Comparison of ENCODE assay signal across 9 mouse cellular contexts in genomic region chr7:118252349-118252748, GRCm38 (mm10). TPM values are rescaled to one million over a fixed set of nuclear protein-coding genes. Genes with fewer than 3 reads are reported as not detected.
DNase-seq lines count a peak whose midpoint lies in the region; ATAC-seq and TF ChIP-seq lines count a peak whose summit lies in the region.
"Had no signal": no experiment of that assay in that cellular context is flagged by ENCODE, and none has a peak within 500 bp of the region (broad histone marks: within the 10 kb centered on the region; RNA-seq: fewer than 3 reads in every experiment).

No protein-coding gene starts in this region.

- 26% methylated on average over 4 of the region's 4 CpGs for WGBS in embryonic facial prominence, embryonic 14.5 days
- WGBS in forebrain, embryonic 14.5 days: 43% methylated on average over 4 of the region's 4 CpGs

- H3K27ac ChIP-seq in embryonic facial prominence, embryonic 14.5 days (replicated peaks; ENCODE audit: low read depth, low read length): no peak overlapping the region
- no peak overlapping the region for H3K27ac ChIP-seq in forebrain, embryonic 14.5 days (ENCODE audit: low read depth, low read length)
- H3K27ac ChIP-seq: limb, embryonic 13.5 days had no signal

- no peak overlapping the region for H3K9ac ChIP-seq in embryonic facial prominence, embryonic 14.5 days (ENCODE audit: low read depth, low read length)
- no peak overlapping the region for H3K9ac ChIP-seq in forebrain, embryonic 14.5 days (ENCODE audit: low read length)
- H3K9ac ChIP-seq: limb, embryonic 13.5 days had no signal

- intact Hi-C loops in heart, postnatal 36 days (cut with DNase I): no loop called here
- intact Hi-C loops in left cerebral cortex, postnatal 4 days (cut with DNase I): no loop called here

- peak; percentile 24 for TF ChIP-seq POLR2A in myocyte (IDR thresholded peaks at IDR 0.05; ENCODE audit: insufficient read length, low read depth)

- no peak for ATAC-seq in embryonic facial prominence, embryonic 14.5 days (ENCODE audit: low read depth)
- no peak for ATAC-seq in forebrain, embryonic 14.5 days

- no peaks in the 10 kb centered on the region for H3K36me3 ChIP-seq in embryonic facial prominence, embryonic 14.5 days (ENCODE audit: control insufficient read depth, insufficient read depth, low read length)
- H3K36me3 ChIP-seq in myocyte (ENCODE audit: control insufficient read depth, insufficient read depth): no peaks in the 10 kb centered on the region
- H3K36me3 ChIP-seq in forebrain, embryonic 14.5 days (ENCODE audit: control insufficient read depth, insufficient read depth, low read length): no peaks in the 10 kb centered on the region
- H3K36me3 ChIP-seq: limb, embryonic 13.5 days had no signal

- H3K27me3 ChIP-seq in embryonic facial prominence, embryonic 14.5 days (replicated peaks; ENCODE audit: control insufficient read depth, insufficient read depth, low read length): no peaks in the 10 kb centered on the region
- no peaks in the 10 kb centered on the region for H3K27me3 ChIP-seq in myocyte (ENCODE audit: control insufficient read depth, insufficient read depth, insufficient read length)
- H3K27me3 ChIP-seq in forebrain, embryonic 14.5 days (replicated peaks; ENCODE audit: control insufficient read depth, insufficient read depth, low read length): no peaks in the 10 kb centered on the region
- H3K27me3 ChIP-seq: limb, embryonic 13.5 days had no signal

- no peak overlapping the region for H3K4me3 ChIP-seq in embryonic facial prominence, embryonic 14.5 days (ENCODE audit: low read depth, low read length)
- H3K4me3 ChIP-seq in myocyte: no peak overlapping the region
- H3K4me3 ChIP-seq in forebrain, embryonic 14.5 days (ENCODE audit: low read depth, low read length): no peak overlapping the region
- H3K4me3 ChIP-seq: limb, embryonic 13.5 days had no signal

- no peaks in the 10 kb centered on the region for H3K9me3 ChIP-seq in embryonic facial prominence, embryonic 14.5 days (ENCODE audit: control insufficient read depth, low read length)
- H3K9me3 ChIP-seq in forebrain, embryonic 14.5 days (replicated peaks; ENCODE audit: control insufficient read depth, low read length): no peaks in the 10 kb centered on the region
- H3K9me3 ChIP-seq: limb, embryonic 13.5 days had no signal

- peak; percentile 21 for DNase-seq in testis, postnatal 14 days (ENCODE audit: low spot score)
- DNase-seq in testis, postnatal 10 days (ENCODE audit: low spot score): no peak
- peak; percentile 14 for DNase-seq in embryonic facial prominence, embryonic 14.5 days (ENCODE audit: low spot score)
- peak; percentile 58 to 63 for DNase-seq in heart, postnatal 36 days
- DNase-seq in left cerebral cortex, postnatal 4 days: no peak
- no peak for DNase-seq in forebrain, embryonic 14.5 days (ENCODE audit: low spot score)
- DNase-seq in thymus, adult 18-20 months: no peak

- no peaks in the 10 kb centered on the region for H3K4me1 ChIP-seq in embryonic facial prominence, embryonic 14.5 days (ENCODE audit: control insufficient read depth, insufficient read depth, low read length)
- no peaks in the 10 kb centered on the region for H3K4me1 ChIP-seq in forebrain, embryonic 14.5 days (ENCODE audit: control insufficient read depth, insufficient read depth, low read length)

- H3K4me2 ChIP-seq in embryonic facial prominence, embryonic 14.5 days (ENCODE audit: low read depth, low read length): no peak overlapping the region
- H3K4me2 ChIP-seq in myocyte (ENCODE audit: low read depth): peak overlapping the region; percentile 85
- no peak overlapping the region for H3K4me2 ChIP-seq in forebrain, embryonic 14.5 days (ENCODE audit: low read length)
- H3K4me2 ChIP-seq: limb, embryonic 13.5 days had no signal

- no peaks in the 10 kb centered on the region for H3K79me2 ChIP-seq in myocyte (ENCODE audit: control insufficient read depth, insufficient read depth)

- no peak overlapping the region for H3ac ChIP-seq in myocyte (ENCODE audit: control insufficient read depth, insufficient read length)

TF ChIP-seq in myocyte, 11 proteins besides CTCF, POLR2A, EP300 and RAD21:
- TF ChIP-seq REST (IDR thresholded peaks at IDR 0.05; ENCODE audit: insufficient read depth, insufficient read length) (no peak), POLR2AphosphoS2 (IDR thresholded peaks at IDR 0.05; ENCODE audit: insufficient read length, low read depth) (peak; percentile 43)

RNA-seq across cellular contexts. Expression of gene Smg1, which starts 8.9 kb away (rescaled TPM):
- 20.0 and 20.7 TPM in 2 replicates for polyA plus RNA-seq in embryonic facial prominence, embryonic 14.5 days (2014; fragmentation: Nextera tagmentation; extraction: Ambion mirVana)
- 10 to 100 TPM; 39.2 to 39.5 TPM for total RNA-seq in heart, postnatal 36 days (2021)
- polyA plus RNA-seq in myocyte (2012; fragmentation: generic; extraction: Trizol): 7.9 TPM
- total RNA-seq in left cerebral cortex, postnatal 4 days (2021): 10 to 100 TPM; 81.4 to 88.6 TPM
- polyA plus RNA-seq in forebrain, embryonic 14.5 days (2014; fragmentation: Nextera tagmentation; extraction: Ambion mirVana): 14.5 and 25.7 TPM in 2 replicates

Comparison
In these comparisons a context has a peak if more than half of its experiments do, and no peak if none do; other contexts are left out.
1. DNase-seq: peak in testis, postnatal 14 days (single experiment), embryonic facial prominence, embryonic 14.5 days (single experiment) and heart, postnatal 36 days (2 of 2); none in testis, postnatal 10 days (single experiment), left cerebral cortex, postnatal 4 days (single experiment), forebrain, embryonic 14.5 days (single experiment) and thymus, adult 18-20 months (0 of 2).